Mouse (Mus musculus) 416B (cell line): ENCODE results near the gene Bcas2.
"Not testable (repeated sequence)": the region's sequence is repeated elsewhere in the genome, so short reads cannot be mapped to it uniquely, and the experiment has no call there.

Experiments used
- DNase-seq: peaks from one replicate; pipeline ENCODE4 v3.0.0; 2011; ENCODE audit warnings: low read depth

The Bcas2 gene

GRCm38 (mm10) chr3:103169771-103170170 lies 1.7 kb upstream of the Bcas2 start:
- DNase-seq: peak; percentile 91

- DNase-seq: peak; percentile 73
Observed at GRCm38 (mm10) chr3:103172615-103173014, 1.2 kb downstream of the Bcas2 start.

GRCm38 (mm10) chr3:103176740-103177139 lies 5.3 kb downstream of the Bcas2 start:
- DNase-seq: peak; percentile 92

GRCm38 (mm10) chr3:103179527-103179926 lies 8.1 kb downstream of the Bcas2 start:
- DNase-seq: no peak

- DNase-seq: no peak
Observed at GRCm38 (mm10) chr3:103181171-103181570, 9.7 kb downstream of the Bcas2 start.

GRCm38 (mm10) chr3:103182821-103183220 lies 11.4 kb downstream of the Bcas2 start:
- no peak for DNase-seq

- peak; percentile 50 for DNase-seq
Observed at GRCm38 (mm10) chr3:103184467-103184866, 13.0 kb downstream of the Bcas2 start.

GRCm38 (mm10) chr3:103188451-103188850 lies 17.0 kb downstream of the Bcas2 start:
- no peak for DNase-seq

GRCm38 (mm10) chr3:103188856-103189255 lies 17.4 kb downstream of the Bcas2 start:
- no peak for DNase-seq

GRCm38 (mm10) chr3:103192161-103192560 lies 20.7 kb downstream of the Bcas2 start:
- no peak for DNase-seq

- no peak for DNase-seq
Observed at GRCm38 (mm10) chr3:103193186-103193585, 21.7 kb downstream of the Bcas2 start.

- no peak for DNase-seq
Observed at GRCm38 (mm10) chr3:103196320-103196823, 24.9 kb downstream of the Bcas2 start.

- no peak for DNase-seq
Observed at GRCm38 (mm10) chr3:103199386-103199785, 27.9 kb downstream of the Bcas2 start.

- not testable (repeated sequence) for DNase-seq
Observed at GRCm38 (mm10) chr3:103201105-103201504, 29.6 kb downstream of the Bcas2 start.

GRCm38 (mm10) chr3:103203554-103203953 lies 32.1 kb downstream of the Bcas2 start:
- DNase-seq: no peak

- DNase-seq: no peak
Observed at GRCm38 (mm10) chr3:103204445-103204844, 33.0 kb downstream of the Bcas2 start.

GRCm38 (mm10) chr3:103206393-103206792 lies 34.9 kb downstream of the Bcas2 start:
- DNase-seq: peak; percentile 96

- DNase-seq: no peak
Observed at GRCm38 (mm10) chr3:103207749-103208148, 36.3 kb downstream of the Bcas2 start.

GRCm38 (mm10) chr3:103208237-103208636 lies 36.8 kb downstream of the Bcas2 start:
- no peak for DNase-seq

GRCm38 (mm10) chr3:103211101-103211500 lies 39.6 kb downstream of the Bcas2 start:
- no peak for DNase-seq

- peak; percentile 85 for DNase-seq
Observed at GRCm38 (mm10) chr3:103212142-103212541, 40.7 kb downstream of the Bcas2 start.

- no peak for DNase-seq
Observed at GRCm38 (mm10) chr3:103213537-103213936, 42.1 kb downstream of the Bcas2 start.

GRCm38 (mm10) chr3:103214593-103215285 lies 43.3 kb downstream of the Bcas2 start:
- no peak for DNase-seq

GRCm38 (mm10) chr3:103215399-103215798 lies 43.9 kb downstream of the Bcas2 start:
- not testable (repeated sequence) for DNase-seq
